Mouse (Mus musculus) C2C12 (cell line): ENCODE results near the gene Srsf3. TPM values are rescaled to one million over a fixed set of nuclear protein-coding genes. Genes with fewer than 3 reads are reported as not detected.
"Not testable (repeated sequence)": the region's sequence is repeated elsewhere in the genome, so short reads cannot be mapped to it uniquely, and the experiment has no call there.

ENCODE experiments used
- H3K27me3 ChIP-seq: one replicate; pipeline ENCODE4 v1.6.1; 2011; ENCODE audit not compliant: control insufficient read depth, insufficient read depth, insufficient read length
- H3K36me3 ChIP-seq: one replicate; pipeline ENCODE4 v1.6.1; 2011; ENCODE audit not compliant: control insufficient read depth, insufficient read depth
- H3K4me3 ChIP-seq: one replicate; pipeline ENCODE4 v1.5.1; 2011; ENCODE audit warnings: mild to moderate bottlenecking, control low read depth; ENCODE audit not compliant: poor library complexity, insufficient read depth, severe bottlenecking
- H3K79me2 ChIP-seq: one replicate; pipeline ENCODE4 v1.6.1; 2011; ENCODE audit not compliant: control insufficient read depth, insufficient read depth
- H3K79me3 ChIP-seq: one replicate; pipeline ENCODE4 v1.6.1; 2011; ENCODE audit warnings: low read depth, control low read depth
- H3ac ChIP-seq: one replicate; pipeline ENCODE3; 2011; ENCODE audit warnings: low read depth; ENCODE audit not compliant: control insufficient read depth, insufficient read length
- CEBPB ChIP-seq: IDR thresholded peaks from one replicate; pipeline ENCODE4 v1.6.1; 2011; ENCODE audit warnings: low read depth, mild to moderate bottlenecking, control low read depth, moderate library complexity
- CTCF ChIP-seq: IDR thresholded peaks from one replicate; pipeline ENCODE4 v1.5.1; 2011; ENCODE audit not compliant: control insufficient read depth, insufficient read depth, insufficient read length
- FOSL1 ChIP-seq: IDR thresholded peaks from one replicate; pipeline ENCODE4 v1.8.0; 2011; ENCODE audit warnings: mild to moderate bottlenecking, low read length; ENCODE audit not compliant: poor library complexity, insufficient read depth, severe bottlenecking
- MAX ChIP-seq: IDR thresholded peaks from one replicate; pipeline ENCODE4 v1.6.1; 2011; ENCODE audit warnings: mild to moderate bottlenecking, control low read depth
- MYOD1 ChIP-seq: IDR thresholded peaks from one replicate; pipeline ENCODE4 v1.6.1; 2011; ENCODE audit warnings: low read depth; ENCODE audit not compliant: control insufficient read depth, insufficient read length
- MYOG ChIP-seq: IDR thresholded peaks from one replicate; pipeline ENCODE4 v1.6.1; 2011; ENCODE audit not compliant: control insufficient read depth, insufficient read length; ENCODE audit errors: extremely low read depth
- USF1 ChIP-seq: IDR thresholded peaks from one replicate; pipeline ENCODE4 v1.6.1; 2011; ENCODE audit warnings: low read depth, mild to moderate bottlenecking, control low read depth, moderate library complexity
- polyA plus RNA-seq: library from polyadenylated mRNA; unstranded; fragments of >200 nt; fragmentation: generic; extraction: Trizol; gene quantifications from one replicate; pipeline ENCODE4 v1.2.1, GENCODE M21; 2012; ENCODE audit warnings: missing spikeins

The Srsf3 gene
- polyA plus RNA-seq, 1 experiment = 235 TPM

DNA sequence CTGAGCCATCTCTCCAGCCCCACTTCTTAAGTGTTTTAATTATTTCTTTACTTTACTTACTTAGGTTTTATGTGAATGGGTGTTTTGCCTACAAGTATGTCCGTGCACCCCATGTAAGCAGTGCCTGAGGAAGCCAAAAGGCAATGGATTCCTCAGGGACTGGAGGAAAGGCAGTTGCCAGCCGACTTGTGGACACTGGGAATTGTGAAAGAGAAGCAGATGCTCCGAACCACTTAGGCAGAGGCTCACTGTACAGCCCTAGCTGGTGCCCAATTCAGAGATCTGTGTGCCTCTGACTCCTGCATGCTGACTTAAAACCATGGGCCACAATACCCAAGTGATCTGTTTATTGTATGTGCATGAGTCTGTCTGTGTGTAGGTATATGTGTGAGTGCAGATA is 43.4 kb upstream of the Srsf3 start:
- no peak overlapping the region for H3ac ChIP-seq
- H3K27me3 ChIP-seq = no peaks in the 10 kb centered on the region
- no peaks in the 10 kb centered on the region for H3K79me2 ChIP-seq
- H3K4me3 ChIP-seq = no peak overlapping the region
- TF ChIP-seq USF1 = no peak
- TF ChIP-seq CTCF = no peak
- TF ChIP-seq FOSL1 = no peak
- no peak for TF ChIP-seq MYOG
- peaks cover 2% of the 10 kb centered on the region for H3K79me3 ChIP-seq
- H3K36me3 ChIP-seq = peaks cover 61% of the 10 kb centered on the region

DNA sequence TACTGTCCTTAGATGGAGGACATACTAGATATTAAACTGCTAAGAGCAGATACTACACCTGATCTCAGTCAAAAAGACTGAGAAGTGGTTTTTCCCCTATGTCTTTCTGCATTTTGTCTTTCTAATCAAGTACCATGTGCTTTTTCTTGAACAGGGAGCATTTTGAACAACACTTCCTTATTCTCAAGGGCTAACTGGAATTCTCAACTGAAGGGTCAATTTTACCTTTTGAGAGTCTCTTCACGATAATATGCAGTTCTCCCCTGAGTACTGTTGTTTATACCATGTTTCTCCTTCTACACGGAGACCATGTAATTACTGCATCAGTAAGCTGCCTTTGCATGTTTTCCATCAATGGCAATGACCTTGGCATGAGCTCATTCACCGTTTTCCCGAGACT is 42.4 kb upstream of the Srsf3 start:
- Histone ChIP-seq H3K36me3 (peaks cover 53% of the 10 kb centered on the region), H3K4me3 (no peak overlapping the region), H3ac (no peak overlapping the region), H3K79me2 (peaks cover 8% of the 10 kb centered on the region), H3K27me3 (no peaks in the 10 kb centered on the region), H3K79me3 (peaks cover 2% of the 10 kb centered on the region)
- no peak for TF ChIP-seq CEBPB
- no peak for TF ChIP-seq MYOD1

DNA sequence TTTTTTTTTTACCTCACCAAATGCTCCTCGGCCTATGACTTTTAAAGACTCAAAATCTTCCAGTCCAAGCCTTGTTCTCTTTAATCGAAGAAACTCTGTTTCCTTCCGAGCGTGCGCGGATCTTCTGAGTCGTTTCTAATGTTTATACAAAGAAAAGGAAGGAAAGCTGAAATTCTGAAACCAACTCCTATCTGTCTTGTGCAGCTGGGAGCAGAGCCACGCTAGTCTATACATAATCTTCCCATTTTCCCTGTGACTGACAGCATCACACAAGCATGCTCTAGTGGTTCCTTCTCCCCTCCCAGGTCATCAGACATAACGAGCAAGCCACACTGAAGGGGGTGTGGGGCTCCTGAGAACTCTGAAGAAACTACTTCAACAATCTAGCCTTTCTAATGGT is 41.1 kb upstream of the Srsf3 start:
- Histone ChIP-seq H3K4me3 (no peak overlapping the region), H3K79me2 (peaks cover 12% of the 10 kb centered on the region), H3K27me3 (no peaks in the 10 kb centered on the region), H3K79me3 (peaks cover 2% of the 10 kb centered on the region), H3K36me3 (peaks cover 55% of the 10 kb centered on the region), H3ac (no peak overlapping the region)
- TF ChIP-seq MAX = no peak
- TF ChIP-seq MYOG = no peak
- TF ChIP-seq MYOD1 = no peak
- no peak for TF ChIP-seq CTCF
- TF ChIP-seq FOSL1 = no peak
- no peak for TF ChIP-seq USF1
- TF ChIP-seq CEBPB = no peak

DNA sequence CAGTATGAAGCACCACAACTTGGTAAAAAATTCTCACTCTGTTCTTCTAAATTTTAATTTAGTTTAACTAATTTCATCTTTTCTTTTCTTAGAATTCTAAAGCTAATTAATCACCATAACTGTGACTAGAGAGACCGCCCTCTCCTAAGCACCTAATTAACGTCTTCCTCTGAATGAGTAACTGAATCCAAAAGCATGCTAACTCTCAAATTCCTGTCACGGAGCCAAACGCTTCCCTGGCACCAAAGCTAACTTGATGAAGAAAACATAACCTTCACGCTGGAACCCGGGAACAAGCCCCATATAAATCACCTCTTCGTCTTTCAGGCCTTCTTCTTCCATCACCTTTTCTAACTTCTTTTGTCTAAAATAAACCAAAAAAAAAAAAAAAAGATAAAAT is 40.3 kb upstream of the Srsf3 start:
- no peak overlapping the region for H3K4me3 ChIP-seq

DNA sequence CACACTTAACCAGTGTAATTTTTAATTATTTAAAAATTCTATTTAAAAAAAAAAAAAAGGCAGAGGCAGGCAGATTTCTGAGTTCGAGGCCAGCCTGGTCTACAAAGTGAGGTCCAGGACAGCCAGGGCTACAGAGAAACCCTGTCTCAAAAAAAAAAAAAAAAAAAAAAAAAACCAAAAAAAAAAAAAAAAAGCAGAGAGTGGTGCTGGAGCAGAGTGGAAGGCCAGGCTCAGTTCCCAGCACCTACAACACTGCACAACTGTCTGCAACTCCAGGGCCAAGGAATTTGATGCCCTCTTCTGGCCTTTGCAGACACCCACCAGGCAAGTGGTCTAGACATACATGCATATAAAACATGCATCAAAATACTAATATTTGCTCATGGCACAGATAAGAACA is 39.4 kb upstream of the Srsf3 start:
- H3K36me3 ChIP-seq = peaks cover 59% of the 10 kb centered on the region

More for the DNA sequence above, 40.3 kb upstream of the Srsf3 start:
- Histone ChIP-seq H3K79me3 (peaks cover 2% of the 10 kb centered on the region), H3K36me3 (peaks cover 56% of the 10 kb centered on the region), H3ac (no peak overlapping the region), H3K79me2 (peaks cover 16% of the 10 kb centered on the region), H3K27me3 (no peaks in the 10 kb centered on the region)
- TF ChIP-seq FOSL1 (no peak), CEBPB (no peak), MYOG (no peak)

DNA sequence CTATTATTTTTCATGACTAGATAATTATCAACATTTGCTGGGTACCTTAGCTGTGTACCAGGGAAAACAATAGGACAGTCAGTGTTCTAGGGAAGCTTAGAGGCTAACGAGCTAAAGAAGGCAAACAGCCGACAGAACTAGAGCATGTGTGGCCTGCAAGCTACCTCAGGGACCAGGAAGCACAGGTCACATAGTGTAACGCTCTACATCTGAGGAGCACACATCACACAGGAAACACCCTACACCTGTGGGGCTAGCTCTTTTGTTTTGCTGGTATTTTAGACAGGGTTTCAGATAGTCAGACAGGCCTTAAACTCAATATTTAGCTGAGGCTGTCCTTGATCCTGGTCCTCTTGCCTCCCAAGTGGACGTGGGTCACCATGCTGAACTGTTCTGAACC is 37.8 kb upstream of the Srsf3 start:
- no peak overlapping the region for H3K4me3 ChIP-seq
- H3K79me3 ChIP-seq = peaks cover 5% of the 10 kb centered on the region
- peaks cover 27% of the 10 kb centered on the region for H3K79me2 ChIP-seq
- TF ChIP-seq CTCF (no peak), CEBPB (no peak), MYOD1 (no peak), USF1 (no peak), MAX (no peak), MYOG (no peak), FOSL1 (no peak)
- peaks cover 59% of the 10 kb centered on the region for H3K36me3 ChIP-seq
- no peaks in the 10 kb centered on the region for H3K27me3 ChIP-seq
- no peak overlapping the region for H3ac ChIP-seq

More for the DNA sequence above, 39.4 kb upstream of the Srsf3 start:
- H3K79me3 ChIP-seq, H3K4me3 ChIP-seq, H3K27me3 ChIP-seq, H3ac ChIP-seq: not testable (repeated sequence)
- H3K79me2 ChIP-seq = peaks cover 25% of the 10 kb centered on the region

DNA sequence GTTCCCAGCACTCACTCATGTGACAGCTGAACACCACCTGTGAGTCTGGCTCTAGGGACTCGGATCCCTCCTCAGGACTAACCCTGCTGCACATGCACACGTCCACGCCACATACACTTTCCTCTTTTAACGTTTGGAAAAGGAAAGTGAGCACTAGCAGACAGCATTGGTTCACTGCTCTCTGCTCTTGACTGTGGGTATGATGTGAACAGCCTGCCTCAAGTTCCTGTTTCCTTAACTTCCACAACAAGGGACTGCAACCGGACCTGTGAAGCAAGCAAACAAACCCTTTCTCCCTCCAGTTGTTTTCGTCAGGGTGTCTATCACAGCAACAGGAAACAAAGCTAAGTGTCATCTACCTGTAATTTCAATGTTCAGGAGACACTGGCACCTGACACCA is 32.0 kb upstream of the Srsf3 start:
- TF ChIP-seq CEBPB (no peak), MYOD1 (no peak), USF1 (no peak), MAX (no peak)
- Histone ChIP-seq H3K4me3 (no peak overlapping the region), H3ac (no peak overlapping the region), H3K27me3 (no peaks in the 10 kb centered on the region), H3K79me3 (peaks cover 34% of the 10 kb centered on the region), H3K79me2 (peaks cover 78% of the 10 kb centered on the region), H3K36me3 (peaks cover 47% of the 10 kb centered on the region)
